Mouse (Mus musculus) left cerebral cortex, postnatal 36 days (tissue): Measurements from ENCODE around the gene Sox18. TPM values are rescaled to one million over a fixed set of nuclear protein-coding genes. Genes with fewer than 3 reads are reported as not detected.

Source experiments
- DNase-seq, 2 experiments: peaks; one replicate each; pipeline ENCODE4 v3.0.0; 2021 to 2022; ENCODE audit warnings: low spot score in 2 of 2, mixed read lengths in 1 of 2
- intact Hi-C: fragments of 180-260 bp; cut with DNase I; formaldehyde crosslinking; loops from one replicate; pipeline ENCODE4 v1.15.1; 2025
- total RNA-seq, 2 experiments: library from RNA; stranded (reverse); gene quantifications; 2 replicates each; pipeline ENCODE4 v1.2.3; 2021

Sox18 gene
- total RNA-seq, 2 experiments from 2014 or later: 11.3 to 14.7 TPM

DNA sequence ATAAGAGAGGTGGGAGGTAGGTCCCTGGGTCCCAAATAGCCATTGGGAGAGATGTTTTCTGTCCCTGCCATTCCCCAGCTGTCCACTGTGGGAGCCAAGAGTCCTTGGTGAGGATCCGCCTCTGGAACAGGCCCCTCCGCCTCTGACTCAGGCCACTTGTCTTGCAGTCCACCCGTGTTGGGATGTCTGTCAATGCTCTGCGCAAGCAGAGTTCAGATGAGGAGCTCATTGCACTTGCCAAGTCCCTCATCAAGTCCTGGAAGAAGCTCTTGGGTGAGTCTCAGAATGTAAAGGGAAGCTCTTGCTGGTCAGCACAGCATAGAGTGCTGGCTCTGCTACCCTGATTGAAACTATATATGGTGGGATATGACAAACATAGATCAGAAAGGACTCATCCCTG, 11.9 kb upstream of the Sox18 start:
- DNase-seq: no peak
- intact Hi-C loops: no loop called here

DNA sequence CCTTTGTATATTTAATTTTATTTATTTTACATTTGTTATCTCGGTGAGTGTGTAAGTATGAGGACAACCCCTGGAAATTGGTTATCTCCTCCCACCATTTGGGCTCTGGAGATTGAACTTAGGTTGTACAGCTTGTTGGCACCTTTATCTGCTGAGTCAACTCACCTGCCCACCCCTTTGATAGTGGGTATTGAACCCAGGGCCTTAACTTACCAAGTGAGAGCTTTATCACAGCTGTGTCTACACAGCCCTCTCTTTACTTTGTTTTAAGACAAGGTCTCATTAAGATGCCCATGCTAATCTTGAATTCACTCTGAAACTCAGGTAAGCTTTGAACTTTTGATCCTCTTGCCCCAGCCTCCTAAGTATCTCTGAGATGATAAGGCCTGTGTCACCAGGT, 10.5 kb upstream of the Sox18 start:
- DNase-seq: no peak
- intact Hi-C loops: no loop called here

DNA sequence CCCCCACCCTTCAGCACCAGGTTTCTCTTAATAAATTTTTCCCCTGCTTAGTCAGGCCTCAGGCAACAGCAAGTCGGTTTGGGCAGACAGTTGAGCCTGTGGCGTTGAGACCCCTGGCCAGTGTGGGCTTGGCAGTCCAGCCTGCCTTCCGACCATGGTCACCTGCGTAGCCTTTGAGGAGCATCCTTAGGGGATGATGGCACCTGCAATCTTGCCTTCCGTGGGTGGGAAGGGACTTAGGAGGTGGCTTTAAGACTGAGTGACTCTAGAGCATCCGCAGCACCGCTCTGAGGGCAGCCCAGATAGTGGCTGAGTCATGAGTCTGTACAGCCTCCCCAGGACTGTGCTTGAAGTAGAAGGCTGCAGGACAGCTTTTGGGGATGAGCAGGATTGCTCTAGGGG, 9.3 kb upstream of the Sox18 start:
- intact Hi-C loops: no loop called here
- peak in 1 of 2 experiments; percentile 43 for DNase-seq

DNA sequence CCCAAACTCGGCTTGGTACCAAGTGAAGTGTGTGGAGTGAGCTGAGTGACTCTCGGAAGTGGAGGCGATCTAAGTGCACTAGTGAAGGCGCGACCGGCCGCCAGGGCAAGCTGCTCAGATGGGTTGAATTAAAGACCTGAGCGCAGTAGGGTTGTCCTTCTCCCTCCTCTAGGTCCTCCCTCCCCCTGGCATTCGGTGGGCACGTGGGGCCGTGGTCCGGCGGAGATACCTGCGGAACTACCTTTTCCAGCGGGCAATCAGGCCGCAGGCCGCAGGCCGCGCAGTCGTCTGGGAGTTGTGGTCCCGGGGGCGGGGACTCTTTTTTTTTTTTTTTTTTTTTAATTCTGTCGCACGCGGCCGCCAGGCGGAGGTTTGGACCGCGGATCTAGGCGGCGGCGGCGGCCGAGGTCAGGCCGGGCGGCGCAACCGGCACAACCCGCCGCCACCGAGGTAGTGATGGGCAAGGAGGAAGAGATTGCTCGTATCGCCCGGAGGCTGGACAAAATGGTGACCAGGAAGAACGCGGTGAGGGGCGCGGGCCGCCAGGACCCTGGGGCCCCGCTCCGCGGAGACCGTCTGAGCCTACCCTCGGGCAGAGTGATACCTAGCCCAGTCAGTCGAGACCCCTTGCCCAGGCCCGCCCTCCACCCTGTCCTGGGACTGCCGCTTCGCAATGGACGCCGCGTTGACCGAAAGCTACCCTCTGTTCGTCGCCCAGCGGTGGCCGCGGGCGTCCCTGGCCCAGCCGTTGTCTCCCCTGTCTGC, 8.7 kb upstream of the Sox18 start, which contains the start of gene Tcea2:
Gene Tcea2, plus strand, starts transcription at position 360 of the 765 bp plus-strand sequence.
- intact Hi-C loops: loop anchor here (2.0 to 10.0 kb wide), 2 partner anchors 21 to 285 kb away; no protein-coding TSS in a partner anchor
- DNase-seq: peak; percentile 80 to 83

DNA sequence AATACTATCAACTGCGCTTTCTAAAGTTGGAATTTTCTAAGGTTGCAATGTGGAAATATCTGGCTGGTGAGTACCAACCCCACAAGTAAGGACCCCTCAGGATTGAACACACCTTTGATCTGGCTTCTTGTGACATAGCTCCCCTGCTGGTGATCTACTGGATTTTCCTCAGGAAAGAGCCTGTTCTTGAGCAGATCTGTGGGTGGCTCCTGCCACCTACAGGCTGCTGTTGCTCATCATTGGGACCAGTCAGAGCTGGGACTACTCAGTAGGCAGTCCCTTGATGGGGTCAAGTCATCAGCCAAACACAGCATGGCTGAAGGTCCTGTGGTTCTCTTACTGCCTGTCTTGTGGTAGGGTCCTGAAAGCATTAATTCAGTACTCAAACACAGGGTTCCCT, 7.3 kb upstream of the Sox18 start:
- DNase-seq: peak; percentile 71 to 75
- intact Hi-C loops: loop anchor here (2.0 to 10.0 kb wide), 2 partner anchors 20 to 284 kb away; no protein-coding TSS in a partner anchor

DNA sequence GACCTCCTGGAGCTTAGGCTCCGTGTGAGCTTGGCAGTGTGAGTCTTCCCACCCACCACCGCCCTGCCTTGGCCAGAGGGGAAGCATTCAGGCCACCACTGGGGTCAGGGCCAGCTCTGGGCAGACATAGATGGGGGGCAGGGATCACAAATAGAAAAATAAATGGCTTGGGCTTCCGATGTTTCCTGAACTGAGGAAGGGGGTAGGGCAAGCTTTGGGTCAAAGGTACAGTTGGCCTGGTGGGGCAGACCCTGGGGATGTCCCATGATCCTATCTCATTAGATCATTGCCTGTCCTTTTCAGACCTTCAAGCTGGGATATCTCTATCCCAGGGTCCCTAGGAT, 6.3 kb upstream of the Sox18 start:
- DNase-seq: no peak
- intact Hi-C loops: loop anchor here (2.0 to 10.0 kb wide), 2 partner anchors 19 to 283 kb away; no protein-coding TSS in a partner anchor

DNA sequence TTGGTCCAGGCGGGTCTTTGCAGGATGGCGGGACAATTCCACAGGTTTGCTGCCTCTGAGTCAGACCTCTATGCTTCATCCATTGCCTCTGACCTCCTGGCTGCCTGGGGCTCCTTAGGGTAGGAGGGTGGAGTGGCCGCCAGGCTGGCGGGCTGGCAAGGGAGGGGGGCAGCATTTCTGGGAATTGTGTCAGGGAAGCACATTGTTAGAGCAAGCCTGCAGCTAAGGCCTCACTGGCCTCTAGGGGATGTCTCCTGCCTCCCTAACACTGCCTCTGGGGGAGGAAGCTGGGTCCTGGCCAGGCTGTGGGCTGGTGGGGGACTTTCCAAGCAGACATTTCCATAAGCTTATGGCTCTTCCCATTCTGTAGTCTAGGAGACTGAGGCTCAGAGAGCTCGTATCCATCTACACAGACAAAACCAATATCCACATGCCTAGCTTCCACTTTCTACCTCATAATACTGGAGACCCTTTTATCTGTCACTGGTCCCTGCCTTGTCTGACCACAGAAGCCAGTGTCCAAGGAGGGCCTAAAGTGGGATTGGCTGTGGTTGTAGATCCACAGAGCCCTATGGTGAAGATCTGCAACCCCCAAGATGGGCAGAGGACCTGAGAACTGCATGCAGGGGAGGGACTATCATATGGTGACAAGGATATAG, 5.8 kb upstream of the Sox18 start:
- intact Hi-C loops: loop anchor here (10.0 kb wide), 1 partner anchor 282 kb away; no protein-coding TSS in a partner anchor

DNA sequence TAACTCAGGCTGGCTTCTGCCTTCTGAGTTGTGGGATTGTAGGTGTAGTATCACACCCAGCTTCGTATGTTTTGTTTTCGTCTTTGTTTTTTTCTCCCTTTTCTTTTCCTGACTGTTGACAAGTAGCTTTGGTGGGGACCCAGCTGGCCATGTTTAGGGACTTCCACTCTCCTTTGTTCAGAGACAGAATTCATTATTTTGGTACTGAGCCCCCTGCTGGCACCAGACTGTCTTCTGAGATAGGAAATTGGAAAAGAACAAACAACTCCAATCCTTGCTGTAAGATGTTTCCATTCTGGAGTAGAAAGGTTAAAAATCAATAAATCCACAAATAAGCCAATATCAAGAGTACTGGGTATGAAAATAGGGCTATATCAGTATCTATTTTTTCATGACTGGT, 5.0 kb upstream of the Sox18 start:
- intact Hi-C loops: loop anchor here (10.0 kb wide), 1 partner anchor 282 kb away; no protein-coding TSS in a partner anchor
- DNase-seq: no peak

More for the DNA sequence above, 5.8 kb upstream of the Sox18 start:
- no peak for DNase-seq

DNA sequence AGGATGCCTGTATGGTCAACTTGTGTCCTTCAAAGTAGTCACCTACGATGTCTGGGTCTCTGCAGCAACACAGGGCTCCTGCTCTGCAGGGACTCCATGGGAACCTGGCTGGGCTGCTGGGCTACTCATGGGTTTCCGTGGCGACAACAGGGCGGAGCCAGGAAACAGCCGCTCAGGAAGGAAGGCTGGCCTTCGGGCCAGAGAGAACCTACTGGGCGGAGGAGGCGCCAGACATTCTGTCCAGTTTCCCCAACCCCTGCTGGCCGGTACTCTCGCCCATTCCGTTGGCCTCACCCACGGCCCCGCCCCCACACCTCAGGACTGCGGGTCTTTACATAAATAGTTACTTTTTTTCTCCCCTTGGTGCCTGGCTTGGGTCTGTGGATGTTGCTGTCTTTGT, 4.0 kb upstream of the Sox18 start:
- intact Hi-C loops: loop anchor here (10.0 kb wide), 1 partner anchor 281 kb away; no protein-coding TSS in a partner anchor
- peak in 1 of 2 experiments; percentile 24 for DNase-seq

DNA sequence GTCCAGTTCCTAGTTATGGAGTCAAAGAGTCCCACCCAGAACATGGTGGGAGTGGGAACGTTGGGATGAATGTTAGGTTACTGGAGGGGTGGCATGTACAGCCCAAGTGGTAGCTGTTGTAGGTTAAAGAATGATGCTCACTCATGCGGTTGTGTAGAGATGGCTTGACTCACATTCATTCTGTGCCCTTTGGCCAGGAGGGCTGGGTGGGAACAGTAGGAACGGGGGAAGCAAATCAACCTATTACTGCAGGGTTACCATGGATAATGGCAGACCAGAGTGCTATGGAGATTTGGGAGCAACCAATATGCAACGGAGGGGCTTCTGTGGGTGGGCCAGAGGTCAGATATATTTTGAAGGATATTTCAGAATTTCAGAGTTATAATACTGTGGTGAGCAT, 3.5 kb upstream of the Sox18 start:
- intact Hi-C loops: loop anchor here (10.0 kb wide), 1 partner anchor 280 kb away; no protein-coding TSS in a partner anchor
- no peak for DNase-seq

DNA sequence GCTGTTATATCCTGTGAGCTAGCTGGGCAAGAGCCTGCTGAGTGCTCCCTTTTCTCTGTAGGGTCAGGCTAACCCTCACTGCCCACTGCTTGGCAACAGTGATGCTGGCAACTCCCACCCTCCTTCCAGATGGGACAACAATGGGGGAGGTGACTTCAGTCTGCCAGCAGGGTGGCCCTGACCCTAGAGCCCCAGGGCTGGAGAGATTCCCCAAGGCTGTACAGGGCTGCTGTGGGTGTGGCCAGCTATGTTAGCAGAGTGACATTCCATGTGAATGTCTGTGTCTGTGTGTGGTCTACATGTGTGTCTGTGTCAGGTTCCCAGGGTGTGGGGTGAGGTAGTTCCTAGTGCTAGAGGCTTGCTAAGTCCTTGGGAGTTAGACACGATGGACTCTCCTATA, 2.1 kb upstream of the Sox18 start:
- DNase-seq: no peak
- intact Hi-C loops: loop anchor here (10.0 kb wide), 1 partner anchor 279 kb away; no protein-coding TSS in a partner anchor

DNA sequence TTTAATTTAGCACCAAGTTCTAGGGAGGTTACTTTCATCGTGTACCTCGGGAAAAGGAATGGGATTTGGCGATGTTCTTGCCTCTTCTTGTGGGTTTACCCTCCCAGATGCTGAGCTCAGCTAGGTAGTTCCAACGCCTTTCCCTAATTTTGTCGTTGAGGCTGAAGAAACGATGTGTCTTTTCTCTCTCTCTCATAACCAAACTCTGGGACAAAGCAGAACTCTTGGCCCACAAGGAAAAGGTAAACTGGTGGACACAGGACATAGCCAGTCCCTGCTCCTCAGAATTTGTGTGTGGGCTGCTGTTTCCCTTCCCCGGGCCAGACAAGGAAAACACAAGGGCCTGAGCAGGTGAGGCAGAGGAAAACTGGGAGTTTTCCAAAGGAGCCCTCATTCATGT, 544 bp upstream of the Sox18 start:
- DNase-seq: no peak
- intact Hi-C loops: loop anchor here (10.0 kb wide), 1 partner anchor 277 kb away; no protein-coding TSS in a partner anchor

DNA sequence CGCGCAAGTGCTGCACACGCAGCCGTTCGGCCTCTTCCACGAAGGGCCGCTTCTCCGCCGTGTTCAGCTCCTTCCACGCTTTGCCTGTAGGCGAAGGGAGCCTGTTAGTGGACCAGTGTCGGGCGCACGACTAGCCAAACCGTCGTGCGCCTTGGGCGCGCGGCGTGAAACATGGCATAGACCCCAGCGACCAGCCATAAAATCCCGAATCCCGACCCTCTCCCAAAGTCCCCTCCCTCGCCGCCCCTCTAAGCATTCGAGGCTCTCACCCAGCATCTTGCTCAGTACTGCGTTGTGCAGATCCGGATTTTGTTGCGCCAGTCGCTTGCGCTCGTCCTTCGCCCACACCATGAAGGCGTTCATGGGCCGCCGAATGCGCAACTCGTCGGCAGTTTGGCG, 528 bp downstream of the Sox18 start:
- intact Hi-C loops: loop anchor here (10.0 kb wide), 1 partner anchor 276 kb away; no protein-coding TSS in a partner anchor
- peak in 1 of 2 experiments; percentile 39 for DNase-seq

DNA sequence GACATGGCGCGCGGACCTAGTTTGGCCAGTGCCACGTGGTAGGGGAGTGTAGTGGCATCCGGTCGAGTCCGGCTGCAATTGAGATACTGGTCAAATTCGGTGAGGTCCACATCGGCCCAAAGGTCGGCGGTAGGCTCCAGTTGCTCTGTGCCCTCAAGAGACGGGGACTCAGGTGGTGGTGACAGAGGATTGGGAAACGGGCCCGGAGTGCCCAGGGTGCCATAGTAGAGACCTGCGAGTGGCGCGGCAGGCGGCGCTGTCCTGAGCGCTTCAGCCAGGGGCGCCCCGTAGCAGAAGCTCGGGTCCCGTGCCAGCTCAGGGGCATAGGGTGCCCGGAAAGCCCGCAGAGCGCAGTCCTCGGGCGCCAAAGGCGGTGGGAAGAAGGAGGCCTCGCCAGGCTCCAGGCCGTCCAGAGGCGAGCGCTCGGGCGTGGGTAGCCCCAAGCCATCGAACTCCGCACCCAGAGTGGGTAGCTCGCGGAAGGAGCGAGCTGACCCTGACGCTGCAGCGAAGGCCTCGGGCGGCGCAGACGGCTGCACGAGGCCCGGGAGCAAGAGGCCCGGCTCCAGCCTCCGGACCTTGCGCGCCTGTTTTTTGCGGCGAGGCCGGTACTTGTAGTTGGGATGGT, 1.0 kb downstream of the Sox18 start:
- peak in 1 of 2 experiments; percentile 25 for DNase-seq
- intact Hi-C loops: loop anchor here (10.0 kb wide), 1 partner anchor 276 kb away; no protein-coding TSS in a partner anchor

DNA sequence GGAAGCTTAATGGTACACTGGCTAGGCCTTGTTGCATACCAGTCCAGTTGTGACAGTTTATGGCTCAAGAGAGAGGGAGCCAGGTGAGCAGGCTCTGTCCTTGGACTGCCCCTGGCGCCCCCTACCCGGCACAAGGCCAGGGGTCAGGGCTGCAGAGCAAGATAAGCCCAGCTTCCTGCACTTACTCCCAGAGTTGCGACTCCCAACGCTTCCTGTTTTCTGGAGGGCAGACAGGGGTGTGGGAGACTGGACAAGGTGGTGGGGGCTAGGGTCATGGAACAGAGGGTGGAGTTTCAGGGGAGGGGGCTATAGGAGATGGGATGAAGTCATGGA, 8.2 kb downstream of the Sox18 start:
- DNase-seq: no peak
- intact Hi-C loops: no loop called here

DNA sequence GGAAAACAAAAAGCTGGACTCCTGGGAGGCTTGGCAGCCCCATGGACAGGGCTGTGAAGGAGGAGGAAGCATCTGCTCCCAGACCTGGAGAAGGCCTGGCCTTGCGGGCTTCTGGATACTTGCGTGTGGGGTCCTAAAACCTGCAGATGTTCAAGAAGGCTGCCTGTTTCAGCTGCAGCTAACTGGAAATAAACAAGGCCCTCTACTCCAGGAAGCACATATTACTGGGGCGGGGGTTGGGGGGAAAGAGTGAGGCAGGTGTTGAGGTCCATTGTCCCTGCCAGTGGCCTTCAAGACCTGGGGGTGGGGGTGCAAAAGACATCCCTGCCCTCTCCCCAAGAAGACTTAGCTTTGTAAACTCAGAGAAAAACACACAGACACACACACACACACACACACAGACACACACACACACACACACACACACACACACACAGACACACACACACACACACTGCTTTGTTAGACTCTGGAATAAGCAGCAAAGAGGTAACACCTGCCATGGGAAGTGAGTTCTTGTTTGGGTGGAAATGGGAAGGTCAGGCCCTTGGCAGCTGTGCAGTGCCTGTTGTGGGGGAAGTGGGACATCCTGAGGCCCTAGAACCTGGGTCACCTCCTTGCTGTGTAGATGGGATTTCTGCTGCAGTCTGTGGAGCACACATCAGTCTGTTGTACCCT, 8.7 kb downstream of the Sox18 start:
- intact Hi-C loops: no loop called here
- DNase-seq: no peak

DNA sequence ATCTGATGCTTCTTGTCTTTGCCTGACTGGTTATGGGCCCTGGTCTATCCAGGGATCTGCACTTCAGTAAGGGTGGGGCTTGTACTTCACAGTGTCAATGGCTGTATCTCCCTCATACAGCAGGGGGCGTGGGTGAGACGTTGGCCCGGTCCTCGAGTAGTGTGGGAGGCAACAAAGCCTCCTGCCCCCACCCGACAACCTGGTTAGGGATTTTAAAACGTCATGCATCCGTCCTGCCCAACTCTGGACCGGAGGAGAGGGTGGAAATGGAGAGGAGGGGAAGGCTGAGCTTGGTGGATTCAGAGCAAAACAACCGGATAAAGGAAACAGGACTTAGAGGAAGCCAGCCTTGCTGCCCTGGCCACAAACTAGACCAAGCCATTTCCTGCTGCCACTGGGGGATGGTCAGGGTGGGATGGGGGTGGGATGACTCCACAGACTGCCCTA, 11.8 kb downstream of the Sox18 start:
- intact Hi-C loops: loop anchor here (2.0 to 5.0 kb wide), 2 partner anchors 19 to 48 kb away; no protein-coding TSS in a partner anchor
- peak; percentile 76 to 82 for DNase-seq

DNA sequence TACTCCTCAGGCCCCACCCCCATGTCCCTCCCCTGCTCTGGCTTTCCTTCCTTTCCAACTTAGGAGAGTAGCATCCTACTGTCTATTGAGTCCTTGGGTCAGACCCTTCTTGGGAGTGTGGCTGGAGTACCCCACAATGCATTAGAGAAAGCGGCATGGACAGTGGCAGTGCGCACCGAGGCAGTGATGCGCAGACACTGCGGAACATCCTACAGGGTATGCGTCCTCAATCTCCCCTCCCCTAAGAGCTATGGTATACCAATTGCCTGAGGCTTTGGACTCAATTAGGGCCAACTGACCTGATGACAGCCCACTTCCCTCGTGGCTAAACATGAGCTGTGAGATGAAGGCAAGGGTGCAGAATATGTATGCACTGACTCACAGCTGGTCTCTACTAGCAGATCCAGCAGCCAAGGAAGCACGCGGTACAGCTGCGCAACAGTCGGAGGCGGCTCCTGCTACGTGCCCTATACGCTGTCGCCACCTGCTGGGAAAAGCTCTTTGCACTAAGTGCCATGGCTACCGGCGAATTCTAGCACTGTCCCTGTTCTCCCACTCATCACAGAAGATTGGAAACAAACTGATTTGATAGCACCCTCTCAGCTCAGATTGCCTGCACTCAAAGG, 12.4 kb downstream of the Sox18 start:
- peak; percentile 50 to 66 for DNase-seq
- intact Hi-C loops: loop anchor here (2.0 to 5.0 kb wide), 2 partner anchors 20 to 48 kb away; no protein-coding TSS in a partner anchor

DNA sequence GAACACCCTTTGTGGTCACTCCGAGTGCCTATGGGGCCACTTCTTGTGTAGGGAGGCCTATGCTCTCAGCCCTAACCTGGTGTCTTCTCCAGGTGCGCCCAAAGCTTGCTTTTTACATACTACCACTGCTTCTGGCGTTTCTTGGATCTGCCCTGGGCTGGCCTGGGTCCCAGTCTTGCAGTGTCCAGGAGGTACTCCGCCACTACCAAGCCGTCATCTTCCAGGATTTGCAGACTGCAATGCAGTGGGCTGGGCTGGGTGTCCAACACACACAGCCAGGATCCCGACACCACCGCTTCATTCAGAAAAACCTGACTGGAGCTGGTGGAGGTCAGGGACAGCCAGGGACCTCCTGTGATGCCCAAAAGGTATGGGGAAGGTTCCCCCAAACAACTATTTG, 12.9 kb downstream of the Sox18 start:
- intact Hi-C loops: loop anchor here (2.0 to 5.0 kb wide), 2 partner anchors 20 to 49 kb away; no protein-coding TSS in a partner anchor
- DNase-seq: no peak
